Mouse (Mus musculus): ENCODE measurements around the gene Wwp2.

- TF ChIP-seq CTCF (conservative IDR thresholded peaks at IDR 0.05; ENCODE audit: insufficient read depth, insufficient read length, low read depth, low read length) (no peak), POLR2A (IDR thresholded peaks at IDR 0.05; ENCODE audit: low read depth, low read length) (no peak)
Measured at GRCm38 (mm10) chr8:107541369-107541768, 105.2 kb downstream of the Wwp2 start.

All from kidney, adult 2 months (tissue).